Mouse (Mus musculus) myocyte (in vitro differentiated cells): ENCODE results near the gene Cers3. TPM values are rescaled to one million over a fixed set of nuclear protein-coding genes. Genes with fewer than 3 reads are reported as not detected.

Experiments
- H3K27me3 ChIP-seq: one replicate; pipeline ENCODE4 v1.6.1; 2011; ENCODE audit not compliant: control insufficient read depth, insufficient read depth, insufficient read length
- H3K36me3 ChIP-seq: one replicate; pipeline ENCODE4 v1.6.1; 2011; ENCODE audit not compliant: control insufficient read depth, insufficient read depth
- H3K4me2 ChIP-seq: one replicate; pipeline ENCODE4 v1.6.1; 2011; ENCODE audit warnings: low read depth, control low read depth
- H3K4me3 ChIP-seq: one replicate; pipeline ENCODE4 v1.5.1; 2011; ENCODE audit warnings: mild to moderate bottlenecking, control low read depth, moderate library complexity
- H3K79me2 ChIP-seq: one replicate; pipeline ENCODE4 v1.6.1; 2011; ENCODE audit not compliant: control insufficient read depth, insufficient read depth
- H3ac ChIP-seq: one replicate; pipeline ENCODE4 v1.6.1; 2011; ENCODE audit not compliant: control insufficient read depth, insufficient read length
- CEBPB ChIP-seq: IDR thresholded peaks from 2 replicates; pipeline ENCODE4 v1.6.1; 2011; ENCODE audit warnings: mild to moderate bottlenecking, moderate library complexity; ENCODE audit not compliant: poor library complexity, insufficient read depth, severe bottlenecking
- E2F4 ChIP-seq: IDR thresholded peaks from one replicate; pipeline ENCODE4 v1.6.1; 2011; ENCODE audit warnings: mild to moderate bottlenecking, control low read depth, moderate library complexity; ENCODE audit not compliant: insufficient read depth
- MAX ChIP-seq: IDR thresholded peaks from one replicate; pipeline ENCODE4 v1.6.1; 2011; ENCODE audit warnings: low read depth, mild to moderate bottlenecking, control low read depth
- MYOD1 ChIP-seq, 3 experiments: IDR thresholded peaks; one replicate each; pipeline ENCODE4 v1.6.1; 2011; ENCODE audit warnings: control low read depth in 2 of 3, low read depth in 2 of 3, mild to moderate bottlenecking in 2 of 3, moderate library complexity in 1 of 3; ENCODE audit not compliant: insufficient read length in 2 of 3, control insufficient read depth in 1 of 3
- MYOG ChIP-seq, 3 experiments: IDR thresholded peaks; one replicate each; pipeline ENCODE4 v1.6.1; 2011; ENCODE audit warnings: control low read depth in 2 of 3, low read depth in 2 of 3, mild to moderate bottlenecking in 2 of 3; ENCODE audit not compliant: insufficient read length in 2 of 3, control insufficient read depth in 1 of 3, insufficient read depth in 1 of 3
- POLR2A ChIP-seq: IDR thresholded peaks from one replicate; pipeline ENCODE4 v1.6.1; 2011; ENCODE audit warnings: low read depth, mild to moderate bottlenecking, control low read depth, moderate library complexity; ENCODE audit not compliant: insufficient read length
- POLR2AphosphoS2 ChIP-seq: IDR thresholded peaks from one replicate; pipeline ENCODE4 v1.6.1; 2011; ENCODE audit warnings: low read depth, control low read depth; ENCODE audit not compliant: insufficient read length
- REST ChIP-seq: IDR thresholded peaks from one replicate; pipeline ENCODE4 v1.6.1; 2011; ENCODE audit warnings: mild to moderate bottlenecking, control low read depth, moderate library complexity; ENCODE audit not compliant: insufficient read depth, insufficient read length
- SRF ChIP-seq: IDR thresholded peaks from one replicate; pipeline ENCODE4 v1.6.1; 2011; ENCODE audit warnings: low read depth; ENCODE audit not compliant: control insufficient read depth, insufficient read length
- TCF12 ChIP-seq: IDR thresholded peaks from one replicate; pipeline ENCODE4 v1.6.1; 2011; ENCODE audit warnings: mild to moderate bottlenecking, control low read depth; ENCODE audit not compliant: poor library complexity, insufficient read depth, severe bottlenecking
- TCF3 ChIP-seq: IDR thresholded peaks from one replicate; pipeline ENCODE4 v1.6.1; 2011; ENCODE audit warnings: low read depth, control low read depth; ENCODE audit not compliant: insufficient read length
- USF1 ChIP-seq: IDR thresholded peaks from one replicate; pipeline ENCODE4 v1.6.1; 2011; ENCODE audit warnings: low read depth, mild to moderate bottlenecking, control low read depth, moderate library complexity
- polyA plus RNA-seq: library from polyadenylated mRNA; unstranded; fragments of >200 nt; fragmentation: generic; extraction: Trizol; gene quantifications from one replicate; pipeline ENCODE4 v1.2.1, GENCODE M21; 2012; ENCODE audit warnings: missing spikeins

Cers3 gene
- polyA plus RNA-seq, 1 experiment: 0.14 TPM

DNA sequence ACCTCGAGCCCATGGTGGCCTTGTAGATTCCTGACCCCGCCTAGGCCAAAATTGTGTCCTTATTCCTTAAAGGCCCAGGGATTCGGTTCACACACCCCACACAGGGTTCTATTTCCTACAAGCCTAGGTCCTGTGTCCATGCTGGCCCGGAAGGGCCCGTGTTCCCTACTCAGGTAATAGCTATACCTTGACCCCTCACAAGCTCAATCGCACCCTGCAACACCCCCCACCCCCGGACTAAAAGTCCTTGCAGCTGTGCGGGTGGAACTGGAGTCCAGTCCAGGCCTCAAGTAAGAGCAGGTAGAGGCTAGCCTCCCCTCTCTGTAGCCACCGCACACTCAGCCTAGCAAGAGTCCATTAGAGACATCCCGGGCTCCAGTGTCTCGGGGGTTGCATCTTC, 9.4 kb upstream of the Cers3 start:
- no peaks in the 10 kb centered on the region for H3K79me2 ChIP-seq
- H3K4me3 ChIP-seq: no peak overlapping the region
- no peaks in the 10 kb centered on the region for H3K27me3 ChIP-seq
- no peaks in the 10 kb centered on the region for H3K36me3 ChIP-seq
- H3ac ChIP-seq: no peak overlapping the region
- H3K4me2 ChIP-seq: no peak overlapping the region
- TF ChIP-seq POLR2AphosphoS2: no peak

GRCm38 (mm10) chr7:66734466-66734865, 8.8 kb upstream of the Cers3 start:
- H3K4me3 ChIP-seq: no peak overlapping the region
- H3K79me2 ChIP-seq: no peaks in the 10 kb centered on the region
- no peak overlapping the region for H3K4me2 ChIP-seq
- no peaks in the 10 kb centered on the region for H3K36me3 ChIP-seq
- no peaks in the 10 kb centered on the region for H3K27me3 ChIP-seq
- no peak for TF ChIP-seq CEBPB
- TF ChIP-seq MYOG (IDR thresholded peaks at IDR 0.05; ENCODE audit: control insufficient read depth in 1 of 3, insufficient read depth in 1 of 3, insufficient read length in 2 of 3, low read depth in 2 of 3): no peak
- TF ChIP-seq SRF: no peak
- TF ChIP-seq E2F4: no peak
- no peak for TF ChIP-seq MAX
- TF ChIP-seq TCF12: no peak
- TF ChIP-seq MYOD1 (IDR thresholded peaks at IDR 0.05; ENCODE audit: control insufficient read depth in 1 of 3, insufficient read length in 2 of 3, low read depth in 2 of 3): no peak
- TF ChIP-seq POLR2A: no peak
- TF ChIP-seq REST: no peak
- no peak for TF ChIP-seq POLR2AphosphoS2
- TF ChIP-seq USF1: no peak
- TF ChIP-seq TCF3: no peak
- H3ac ChIP-seq: no peak overlapping the region

GRCm38 (mm10) chr7:66734993-66735392, 8.3 kb upstream of the Cers3 start:
- Histone ChIP-seq H3K27me3 (no peaks in the 10 kb centered on the region), H3K4me3 (no peak overlapping the region), H3ac (no peak overlapping the region), H3K4me2 (no peak overlapping the region), H3K79me2 (no peaks in the 10 kb centered on the region), H3K36me3 (no peaks in the 10 kb centered on the region)
- TF ChIP-seq MAX (no peak), REST (no peak), MYOD1 (IDR thresholded peaks at IDR 0.05; ENCODE audit: control insufficient read depth in 1 of 3, insufficient read length in 2 of 3, low read depth in 2 of 3) (no peak), CEBPB (no peak), TCF3 (no peak), POLR2AphosphoS2 (no peak), POLR2A (no peak), TCF12 (no peak), USF1 (no peak), MYOG (IDR thresholded peaks at IDR 0.05; ENCODE audit: control insufficient read depth in 1 of 3, insufficient read depth in 1 of 3, insufficient read length in 2 of 3, low read depth in 2 of 3) (no peak), SRF (no peak), E2F4 (no peak)

DNA sequence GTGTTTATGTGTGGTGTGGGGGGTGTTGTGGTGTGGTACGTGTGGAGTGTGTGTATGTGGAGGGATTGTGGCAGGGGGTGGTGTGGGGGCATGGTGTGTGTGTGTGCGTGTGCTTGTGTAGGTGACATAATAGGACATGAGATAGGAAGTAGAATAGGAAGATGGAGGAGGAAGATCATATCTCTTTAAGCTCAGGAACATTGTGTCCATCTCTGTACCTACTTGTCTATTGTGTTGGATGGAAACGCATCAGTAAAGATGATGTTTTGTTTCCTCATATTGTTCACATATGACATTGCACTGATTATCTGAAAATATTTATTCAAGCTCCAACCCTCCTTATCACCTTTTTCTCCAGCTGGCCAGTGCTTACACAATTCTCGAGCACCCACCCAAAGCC, 5.9 kb upstream of the Cers3 start:
- Histone ChIP-seq H3ac (no peak overlapping the region), H3K4me2 (no peak overlapping the region), H3K27me3 (no peaks in the 10 kb centered on the region), H3K4me3 (no peak overlapping the region), H3K79me2 (no peaks in the 10 kb centered on the region), H3K36me3 (no peaks in the 10 kb centered on the region)
- TF ChIP-seq POLR2AphosphoS2: no peak
- no peak for TF ChIP-seq CEBPB
- no peak for TF ChIP-seq TCF3
- no peak for TF ChIP-seq MYOD1 (IDR thresholded peaks at IDR 0.05; ENCODE audit: control insufficient read depth in 1 of 3, insufficient read length in 2 of 3, low read depth in 2 of 3)
- TF ChIP-seq TCF12: no peak
- no peak for TF ChIP-seq REST
- TF ChIP-seq E2F4: no peak
- no peak for TF ChIP-seq POLR2A
- TF ChIP-seq MAX: no peak
- TF ChIP-seq USF1: no peak
- no peak for TF ChIP-seq SRF
- no peak for TF ChIP-seq MYOG (IDR thresholded peaks at IDR 0.05; ENCODE audit: control insufficient read depth in 1 of 3, insufficient read depth in 1 of 3, insufficient read length in 2 of 3, low read depth in 2 of 3)

DNA sequence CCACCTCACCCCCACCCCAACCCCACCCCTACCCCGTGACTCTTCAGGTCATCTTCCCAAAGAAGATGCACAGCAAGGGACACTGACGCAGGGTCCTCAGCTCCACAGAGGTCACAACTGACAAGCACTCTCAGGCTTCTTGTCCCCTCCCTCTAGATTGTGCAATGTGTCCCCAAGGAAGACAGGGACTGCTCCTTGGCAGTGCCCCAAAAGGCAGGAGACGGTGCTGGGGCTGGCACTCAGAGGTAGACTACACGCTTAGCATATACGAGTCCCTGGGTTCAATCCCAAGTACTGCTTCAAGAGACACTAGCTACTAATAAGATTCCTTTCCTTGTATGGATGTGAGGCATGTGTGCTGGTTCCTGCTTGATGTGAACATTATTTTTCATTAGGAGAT, 2.3 kb upstream of the Cers3 start:
- H3K36me3 ChIP-seq: no peaks in the 10 kb centered on the region
- H3ac ChIP-seq: no peak overlapping the region
- H3K4me3 ChIP-seq: no peak overlapping the region
- H3K27me3 ChIP-seq: no peaks in the 10 kb centered on the region
- H3K4me2 ChIP-seq: no peak overlapping the region
- TF ChIP-seq MAX (no peak), E2F4 (no peak), POLR2AphosphoS2 (no peak), POLR2A (no peak), CEBPB (no peak)
- no peaks in the 10 kb centered on the region for H3K79me2 ChIP-seq
